Mouse (Mus musculus) CH12.LX (cell line): ENCODE measurements around the gene Ovol3.

Experiments
- EP300 ChIP-seq: IDR thresholded peaks from 2 replicates; pipeline ENCODE4 v1.6.1; 2011; ENCODE audit warnings: low read length, improper control_type of control experiment
- POLR2A ChIP-seq: IDR thresholded peaks from 2 replicates; pipeline ENCODE4 v1.6.1; 2011; ENCODE audit warnings: low read depth, mild to moderate bottlenecking, improper control_type of control experiment, low read length

DNA sequence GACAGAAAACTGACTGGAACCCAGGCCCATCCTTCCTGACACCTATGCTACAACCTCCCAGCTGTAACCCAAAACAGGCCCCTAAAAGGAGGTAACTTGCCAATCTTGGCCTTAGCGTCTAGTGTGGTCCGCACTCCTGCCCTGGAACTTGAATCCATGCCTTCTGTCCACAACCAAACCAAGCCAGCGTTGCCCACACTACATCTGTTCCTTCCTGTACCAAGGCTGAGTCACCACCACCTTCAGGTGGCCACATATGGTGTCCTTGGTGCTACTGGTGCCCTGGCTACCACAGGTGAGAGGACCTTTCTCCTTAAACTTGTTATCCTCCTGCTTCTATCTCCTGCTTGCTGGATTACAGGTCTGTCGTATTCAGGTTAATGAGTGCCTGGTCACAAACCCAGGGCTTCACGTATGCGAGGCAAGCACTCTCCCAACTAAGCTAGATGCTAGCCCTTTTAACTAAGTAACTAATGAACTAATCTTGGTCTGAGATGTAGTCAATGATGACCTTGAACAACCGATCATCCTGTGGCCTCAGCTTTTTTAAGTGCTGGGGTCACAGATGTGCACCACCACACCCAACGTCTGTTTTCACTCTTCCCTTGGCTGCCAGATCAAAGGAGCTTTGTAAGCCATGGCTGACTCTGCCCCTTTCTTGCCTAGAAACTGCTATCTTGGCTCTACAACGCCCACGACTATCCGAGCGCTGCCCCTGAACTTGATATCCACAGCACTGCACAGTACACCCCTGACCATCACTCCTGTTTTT, 47.0 kb downstream of the Ovol3 start:
- TF ChIP-seq POLR2A: no peak
- no peak for TF ChIP-seq EP300
